Mouse (Mus musculus) inflammation-experienced regulatory T-cells, adult 6 months (primary cell): ENCODE results near the gene Gm21761. TPM values are rescaled to one million over a fixed set of nuclear protein-coding genes. Genes with fewer than 3 reads are reported as not detected.
"Not testable (repeated sequence)": the region's sequence is repeated elsewhere in the genome, so short reads cannot be mapped to it uniquely, and the experiment has no call there.

Experiments
- ATAC-seq: one replicate; pipeline ENCODE4 v1.8.0; 2017
- polyA plus RNA-seq, 3 experiments: library from polyadenylated mRNA; unstranded; fragments of 100-300 nt; shearing (Covaris generic); gene quantifications; one replicate each; pipeline ENCODE4 v1.2.1; 2017

Gene Gm21761
- polyA plus RNA-seq: not detected

DNA sequence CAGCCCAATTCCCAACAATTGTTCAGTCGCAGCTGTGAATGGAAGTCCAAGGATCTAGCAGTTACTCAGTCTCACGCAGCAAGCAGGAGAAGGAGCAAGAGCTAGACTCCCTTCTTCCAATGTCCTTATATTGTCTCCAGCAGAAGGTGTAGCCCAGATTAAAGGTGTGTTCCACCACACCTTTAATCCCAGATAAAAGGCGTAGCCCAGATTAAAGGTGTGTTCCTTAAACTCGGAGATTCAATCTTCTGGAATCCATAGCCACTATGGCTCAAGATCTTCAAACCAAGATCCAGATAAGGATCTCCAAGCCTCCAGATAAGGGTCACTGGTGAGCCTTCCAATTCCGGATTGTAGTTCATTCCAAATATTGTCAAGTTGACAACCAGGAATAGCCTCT lies at the start of gene Gm21761:
Gene Gm21761 (minus strand): TSS at position 101 of the 400 bp plus-strand sequence.
- not testable (repeated sequence) for ATAC-seq

DNA sequence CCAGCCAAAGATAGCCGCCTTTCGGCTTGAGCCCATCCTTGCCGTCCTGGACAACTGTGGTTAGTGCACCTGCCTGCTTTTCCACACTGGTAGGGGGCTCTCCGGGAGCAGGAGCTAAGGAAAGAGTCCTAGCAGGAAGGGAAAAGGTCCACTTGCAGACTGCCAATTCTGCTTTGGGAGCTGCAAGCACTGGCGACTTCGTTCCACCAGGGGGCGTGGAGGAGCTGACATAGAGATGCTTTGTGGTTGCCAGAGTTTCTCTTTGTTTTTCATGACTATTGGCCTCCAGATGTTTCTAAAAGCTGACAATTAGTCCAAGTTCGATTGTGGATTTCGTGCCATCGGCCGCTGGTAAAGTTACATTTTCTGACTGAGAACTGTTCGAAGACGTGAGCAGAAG lies 40.1 kb upstream of the Gm21761 start:
- ATAC-seq: peak; percentile 45

DNA sequence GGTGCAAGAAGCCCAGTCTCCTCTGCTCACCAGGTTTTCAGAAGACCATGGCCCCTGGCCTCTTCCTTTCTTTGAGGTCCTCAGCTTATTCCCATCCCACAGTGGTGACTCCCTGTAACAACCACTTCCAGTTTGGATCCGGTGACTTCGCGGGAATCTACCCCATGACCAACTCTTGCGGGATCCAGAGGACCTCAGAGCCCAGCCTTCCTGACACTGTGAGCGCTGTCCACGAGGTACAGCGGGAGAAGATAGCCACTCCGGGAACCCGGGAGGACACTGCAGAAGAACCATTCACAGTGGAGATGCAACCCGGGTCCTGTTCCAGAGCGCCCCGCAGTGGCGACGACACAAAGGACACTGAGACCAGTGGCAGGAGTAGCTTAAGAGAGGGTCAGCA lies 39.1 kb upstream of the Gm21761 start:
- ATAC-seq: not testable (repeated sequence)

DNA sequence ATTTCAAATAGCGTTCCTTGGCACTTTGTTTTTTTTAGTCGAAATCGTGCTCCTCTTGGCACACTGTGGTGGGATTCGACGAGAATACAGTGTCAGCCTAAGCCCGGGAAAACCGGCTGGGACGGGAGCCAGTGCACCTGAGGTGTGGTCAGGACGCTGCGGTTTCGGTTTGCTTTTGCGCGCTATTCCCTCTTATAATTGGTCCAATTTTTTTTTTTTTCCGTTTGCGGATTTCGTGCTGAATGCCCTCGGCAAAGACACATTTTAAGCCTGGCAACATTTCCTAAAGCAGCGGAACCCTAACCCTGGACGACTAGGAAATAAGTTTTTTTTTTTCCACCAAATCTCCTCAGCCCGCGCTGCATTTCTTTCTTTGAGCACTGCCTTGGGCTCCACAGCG lies 36.9 kb upstream of the Gm21761 start:
- ATAC-seq: peak; percentile 17

DNA sequence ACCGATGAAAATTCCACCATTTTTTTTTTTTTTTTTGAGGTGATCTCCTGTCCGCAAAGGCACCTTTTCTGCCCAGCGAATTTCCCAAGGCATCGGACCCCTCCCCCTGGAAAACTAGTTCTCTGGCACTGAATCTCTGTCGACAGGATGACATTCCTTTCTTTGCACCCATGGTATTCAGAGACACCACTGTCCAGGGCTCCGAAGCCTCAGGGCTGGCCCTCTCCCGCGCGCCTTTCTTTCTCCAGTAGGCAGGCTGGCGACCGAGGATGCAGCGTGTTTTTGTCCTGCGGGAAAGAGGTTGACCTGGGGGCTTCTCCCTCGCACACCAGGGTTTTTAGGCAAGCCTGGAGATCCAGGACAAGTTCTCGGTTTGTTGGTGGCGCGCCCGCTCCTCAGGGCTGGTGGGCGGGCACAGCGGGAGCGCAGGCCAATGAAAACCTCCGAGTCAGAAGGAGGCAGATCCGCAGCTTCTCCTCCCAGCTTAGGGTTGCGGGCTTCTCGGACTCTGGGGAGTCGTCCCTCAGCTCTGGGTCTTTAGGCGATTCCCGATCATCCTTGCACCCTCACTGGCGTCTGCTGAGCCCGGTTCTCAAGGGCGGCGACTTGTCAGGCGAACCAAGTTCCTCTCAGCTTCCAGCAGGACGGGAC lies 36.4 kb upstream of the Gm21761 start:
- ATAC-seq: peak; percentile 56

DNA sequence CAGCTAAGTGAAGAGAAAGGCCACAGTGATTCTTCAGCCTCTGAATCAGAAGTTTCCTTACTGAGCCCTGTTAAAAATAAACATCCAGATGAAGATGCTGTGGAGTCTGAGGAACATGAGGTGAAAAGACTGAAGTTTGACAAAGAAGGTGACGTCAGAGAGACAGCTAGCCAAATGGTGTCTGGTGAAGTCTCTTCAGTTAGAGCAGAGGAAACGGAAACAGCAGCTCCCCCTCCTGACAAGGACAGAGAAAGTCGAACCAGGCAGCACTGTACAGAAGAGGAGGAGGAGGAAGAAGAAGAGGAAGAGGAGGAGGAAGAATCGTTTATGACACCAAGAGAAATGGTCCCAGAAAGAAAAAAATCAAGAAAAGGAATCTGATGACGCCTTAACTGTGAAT lies 33.8 kb upstream of the Gm21761 start:
- ATAC-seq: peak; percentile 36

DNA sequence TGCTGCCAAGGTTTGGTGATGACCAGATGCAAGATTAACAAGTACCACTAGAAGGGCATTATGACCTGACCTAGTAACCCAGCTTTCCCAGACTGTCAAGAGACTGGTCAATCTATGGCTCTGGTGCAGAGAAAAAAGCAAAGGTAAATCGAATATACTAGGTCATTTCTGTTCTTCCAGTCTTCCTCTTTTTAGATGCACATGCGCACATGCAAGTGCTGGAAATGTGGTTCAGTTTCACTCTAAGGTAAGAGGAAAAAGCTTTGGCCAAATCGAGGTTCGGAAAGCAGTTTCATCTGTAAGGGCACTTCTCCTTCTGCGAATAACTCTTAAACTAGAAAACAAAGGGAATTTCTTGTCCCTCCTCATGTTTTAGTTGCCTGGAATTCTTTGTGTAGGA lies 26.5 kb upstream of the Gm21761 start:
- not testable (repeated sequence) for ATAC-seq

DNA sequence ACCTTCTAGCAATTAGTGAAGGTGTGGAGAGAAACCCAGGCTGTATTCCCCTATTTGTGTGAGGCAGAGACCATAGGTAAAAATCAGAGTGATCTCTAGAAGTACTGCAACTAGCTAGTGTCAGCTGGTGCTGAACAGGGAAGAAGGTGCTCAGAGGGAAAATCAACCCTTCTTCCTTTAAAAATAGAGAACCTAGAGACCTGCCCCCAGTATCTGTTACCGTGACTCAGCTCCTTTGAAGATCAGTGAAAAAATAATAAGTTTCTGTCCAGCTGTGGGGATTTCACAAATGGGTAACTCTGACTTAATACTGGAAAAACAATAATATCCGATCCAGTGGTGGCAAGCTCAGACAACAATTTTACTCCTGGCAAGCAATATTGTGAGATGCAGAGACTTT lies 26.0 kb upstream of the Gm21761 start:
- ATAC-seq: not testable (repeated sequence)

DNA sequence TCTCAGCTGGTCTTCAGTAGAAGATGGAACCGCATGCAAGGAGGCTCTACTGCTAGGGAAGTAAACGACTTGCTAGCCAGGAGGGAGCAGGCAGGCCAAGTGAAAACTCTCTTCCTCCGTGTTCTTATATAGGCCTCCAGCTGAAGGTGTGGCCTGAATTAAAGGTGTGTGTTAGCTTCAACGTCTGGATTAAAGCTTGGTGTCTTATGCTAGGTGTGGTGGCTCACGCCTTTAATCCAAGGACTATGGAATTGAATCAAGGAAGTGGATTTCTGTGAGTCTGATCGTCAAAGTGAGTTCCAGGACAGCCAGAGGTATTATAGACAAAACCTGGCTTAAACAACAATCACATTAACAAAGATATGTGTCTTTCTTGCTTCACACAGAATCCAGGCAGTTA lies 21.6 kb upstream of the Gm21761 start, which contains the start of gene B020031M17Rik:
Gene B020031M17Rik (minus strand): TSS at position 101 of the 400 bp plus-strand sequence.
- not testable (repeated sequence) for ATAC-seq

DNA sequence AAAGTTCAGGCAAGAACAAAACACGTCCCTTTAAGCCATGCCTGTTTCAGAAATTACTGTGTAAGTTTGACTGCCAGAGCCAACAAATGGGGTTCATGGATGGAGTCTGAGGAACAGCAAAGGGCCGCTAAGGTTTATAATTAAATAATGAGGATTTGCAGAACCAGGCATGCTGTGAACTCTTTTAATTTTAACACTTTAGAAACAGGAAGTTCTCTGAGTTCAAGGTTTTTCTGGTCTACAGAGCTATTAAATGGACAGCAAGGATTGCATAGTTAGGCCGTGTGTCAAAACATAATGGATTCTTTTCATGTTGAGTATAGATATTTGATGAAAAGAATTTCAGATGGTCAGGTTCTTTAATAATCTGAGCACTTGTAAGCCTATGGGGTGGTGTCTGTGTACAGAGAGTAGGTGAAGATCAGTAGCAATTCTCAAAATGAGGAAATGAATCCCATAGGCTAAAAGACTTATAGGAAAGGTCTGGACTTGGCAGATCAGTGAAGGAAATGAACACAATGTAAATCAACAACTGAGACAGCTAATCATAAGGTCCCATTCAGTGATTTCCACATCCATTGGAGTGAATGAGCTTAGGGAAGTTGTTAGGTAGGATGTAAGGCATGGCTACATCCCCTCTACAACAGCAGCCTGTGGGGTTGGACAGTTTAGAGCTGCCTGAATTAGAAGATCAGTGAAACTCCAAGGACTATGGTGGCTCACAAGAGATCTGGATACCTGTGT lies 4.3 kb downstream of the Gm21761 start:
- ATAC-seq: not testable (repeated sequence)

DNA sequence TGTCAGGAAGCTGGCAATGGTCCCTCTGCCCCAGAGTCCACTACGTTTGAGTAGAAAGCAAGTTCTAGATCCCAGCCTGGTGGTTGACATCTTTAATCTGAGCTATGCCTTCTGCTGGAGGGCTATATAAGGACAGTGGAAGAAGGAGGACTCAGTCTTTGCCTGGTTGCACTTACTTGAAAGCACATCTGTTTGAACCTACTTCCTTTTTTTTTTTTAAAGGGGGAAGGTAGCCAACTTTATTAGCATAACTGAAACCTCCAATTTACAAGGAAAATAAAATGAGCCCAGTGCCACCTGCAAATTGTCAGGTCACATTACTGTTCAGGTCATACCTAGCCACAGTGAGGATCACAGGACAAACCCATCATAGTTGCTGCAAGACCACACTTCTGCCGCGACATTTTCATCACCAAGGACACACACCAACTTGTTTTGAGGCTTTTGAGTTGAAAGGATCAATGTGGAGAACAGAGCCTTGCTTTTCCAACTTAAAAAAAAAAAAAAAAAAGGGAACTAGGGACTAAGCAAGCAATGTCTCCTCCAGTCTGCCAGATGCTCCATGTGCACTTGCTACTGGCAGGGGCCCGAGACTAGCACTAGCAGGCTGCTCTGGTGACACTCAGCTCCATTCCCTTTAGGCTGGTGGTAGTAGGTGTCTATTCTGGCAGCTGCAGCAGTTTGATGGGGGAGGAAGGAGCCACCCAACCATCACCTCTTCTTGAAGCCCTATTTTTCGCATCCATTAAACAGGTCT lies 11.9 kb downstream of the Gm21761 start:
- ATAC-seq: not testable (repeated sequence)

DNA sequence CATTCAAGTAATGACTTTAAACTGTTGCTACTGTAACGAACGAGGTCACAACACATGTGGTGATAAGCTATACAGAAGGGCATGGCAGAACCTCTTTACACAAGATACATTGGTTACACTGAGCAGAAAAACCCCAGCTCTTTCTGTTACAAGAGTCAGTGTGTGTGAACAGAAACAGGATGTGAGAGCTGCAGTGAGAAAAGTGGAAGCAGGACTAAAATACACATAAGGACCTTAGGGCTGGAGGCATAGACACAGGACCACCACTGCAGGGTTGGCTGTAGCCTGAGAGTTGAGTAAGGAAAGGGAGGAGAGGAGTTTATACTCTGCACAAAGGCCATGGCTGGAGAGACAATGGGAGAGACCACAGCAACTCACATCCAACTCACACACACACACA lies 12.6 kb downstream of the Gm21761 start:
- ATAC-seq: not testable (repeated sequence)

DNA sequence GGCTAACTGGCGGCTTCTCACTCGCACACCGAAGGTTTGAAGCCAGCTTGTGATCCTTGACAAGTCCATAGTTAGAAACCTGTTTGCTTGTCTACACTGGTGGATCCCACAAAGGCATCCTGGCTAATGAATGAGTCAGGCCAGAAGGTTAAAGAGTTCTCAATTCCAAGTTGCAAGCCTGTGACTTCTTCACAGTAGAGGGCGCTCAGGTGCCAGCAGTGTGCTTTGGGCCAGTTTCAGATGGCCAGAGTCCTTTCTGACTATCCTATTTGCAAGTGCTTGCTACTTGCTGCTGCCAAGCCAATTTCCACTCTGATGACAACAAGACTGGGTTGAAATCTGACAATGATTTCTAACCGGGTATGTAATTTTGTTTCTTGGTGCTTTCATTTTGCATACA lies 30.5 kb downstream of the Gm21761 start:
- not testable (repeated sequence) for ATAC-seq

DNA sequence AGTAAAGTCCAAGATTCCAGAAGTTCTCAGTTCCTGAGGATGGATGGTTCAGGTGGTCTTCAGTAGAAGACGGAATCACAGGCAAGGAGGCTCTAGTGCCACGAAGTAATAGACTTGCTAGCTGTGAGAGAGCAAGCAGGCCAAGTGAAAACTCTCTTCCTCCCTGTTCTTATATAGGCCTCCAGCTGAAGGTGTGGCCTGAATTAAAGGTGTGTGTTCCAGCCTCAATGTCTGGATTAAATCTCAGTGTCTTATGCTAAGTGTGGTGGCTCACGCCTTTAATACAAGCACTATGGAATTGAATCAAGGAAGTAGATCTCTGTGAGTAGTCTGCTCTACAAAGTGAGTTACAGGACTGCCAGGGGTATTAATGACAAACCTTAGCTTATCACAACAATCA lies 34.4 kb downstream of the Gm21761 start, which contains the start of gene Tcstv1:
Gene Tcstv1 (minus strand): TSS at position 101 of the 400 bp plus-strand sequence.
- not testable (repeated sequence) for ATAC-seq

DNA sequence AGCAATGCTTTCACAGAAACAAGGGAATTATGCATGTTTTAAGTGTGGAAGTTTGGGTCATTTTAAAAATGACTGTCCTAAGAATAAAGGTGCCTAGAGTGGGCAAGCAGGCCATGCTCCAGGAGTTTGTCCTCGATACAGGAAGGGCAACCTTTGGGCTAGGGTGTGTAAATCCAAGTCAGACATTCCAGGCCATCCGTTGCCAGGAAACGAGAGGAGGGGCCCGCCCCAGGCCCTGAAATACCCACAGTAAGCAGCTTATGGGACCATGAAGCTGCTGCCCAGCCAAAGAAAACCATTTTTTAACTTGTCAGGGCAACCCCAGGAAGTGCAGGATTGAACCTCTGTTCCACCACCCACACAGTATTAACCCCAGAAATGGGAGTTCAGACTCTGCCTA lies 42.2 kb downstream of the Gm21761 start:
- ATAC-seq: not testable (repeated sequence)

DNA sequence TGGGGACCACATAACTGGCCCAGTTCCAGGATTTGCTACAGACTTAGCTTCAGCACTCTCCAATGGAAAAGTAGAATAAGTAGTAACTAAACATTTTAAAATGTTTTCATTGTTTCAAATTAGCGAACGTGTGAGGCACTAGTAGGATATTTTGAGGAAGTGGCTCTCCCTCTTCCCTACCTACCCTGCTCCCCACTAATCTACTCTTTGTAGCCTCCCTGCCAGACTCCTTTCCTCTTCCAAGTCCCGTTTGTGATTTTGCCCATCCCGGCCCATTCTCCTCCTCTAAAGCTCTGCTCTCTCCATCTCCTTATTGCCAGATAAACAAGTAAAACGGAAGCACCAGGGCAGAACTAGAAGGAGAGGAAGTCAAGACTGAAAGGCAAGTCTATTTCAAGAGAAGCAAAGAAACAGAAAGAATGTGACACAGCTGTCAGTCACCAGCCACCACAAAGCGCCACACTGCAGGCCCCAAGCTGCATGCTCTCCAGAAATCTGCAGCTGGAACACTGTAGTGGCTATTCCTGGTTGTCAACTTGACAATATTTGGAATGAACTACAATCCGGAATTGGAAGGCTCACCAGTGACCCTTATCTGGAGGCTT lies 64.6 kb downstream of the Gm21761 start:
- not testable (repeated sequence) for ATAC-seq

DNA sequence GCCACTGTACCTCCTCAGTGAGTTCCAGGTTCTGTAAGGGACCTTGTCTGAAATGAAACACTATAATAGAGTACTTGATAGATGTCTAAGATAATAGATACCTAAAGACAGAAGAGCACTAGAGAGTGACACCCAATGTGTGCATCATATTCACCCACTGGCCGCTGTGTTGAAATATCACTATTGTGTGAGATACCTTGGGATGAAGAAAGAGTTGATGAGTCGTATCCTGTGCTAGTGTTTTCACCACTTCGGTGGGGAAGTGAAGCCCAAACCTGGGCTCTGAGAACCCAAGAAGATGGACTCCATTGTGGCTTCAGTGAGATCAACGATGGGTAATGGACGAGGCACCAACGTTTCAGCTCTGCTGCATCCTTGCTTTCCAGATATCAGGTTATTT lies 66.7 kb downstream of the Gm21761 start:
- not testable (repeated sequence) for ATAC-seq

Other genes with a start within 250 kb of the Gm21761 start
- gene Hmgcs1, start 238.9 kb downstream of the Gm21761 start, polyA plus RNA-seq: 10 to 100 TPM; 33.6 to 46.6 (median 44.9) TPM
- under 1 TPM; 0.52 to 0.77 (median 0.68) TPM for gene Nim1k, start 173.4 kb downstream of the Gm21761 start, polyA plus RNA-seq
- 10 to 100 TPM; 20.9 to 24.2 (median 21.7) TPM for gene Zfp131, start 138.4 kb downstream of the Gm21761 start, polyA plus RNA-seq
- not detected for gene AF067063, start 99.1 kb downstream of the Gm21761 start, polyA plus RNA-seq
- gene D13Ertd608e, start 93.3 kb downstream of the Gm21761 start, polyA plus RNA-seq: not detected
- not detected for gene Tcstv1, start 34.5 kb downstream of the Gm21761 start, polyA plus RNA-seq
- gene B020031M17Rik, start 21.5 kb upstream of the Gm21761 start, polyA plus RNA-seq: not detected
- not detected for gene Gm36079, start 97.7 kb upstream of the Gm21761 start, polyA plus RNA-seq
- gene Gm21188, start 122.9 kb upstream of the Gm21761 start, polyA plus RNA-seq: under 1 TPM in 2 of 3 experiments, not detected in 1; 0.21 to 0.87 TPM
- gene Gm20767, start 211.0 kb upstream of the Gm21761 start, polyA plus RNA-seq: not detected
- not detected for gene Gm21818, start 243.2 kb upstream of the Gm21761 start, polyA plus RNA-seq